In genomic region chr19:55463670-55464069, GRCm38 (mm10) we compare ENCODE assay signal across 18 mouse cellular contexts.
A peak's percentile ranks its signal among the peaks of the same experiment; 100 is the strongest.
DNase-seq lines count a peak whose midpoint lies in the region; ATAC-seq and TF ChIP-seq lines count a peak whose summit lies in the region.
"Had no signal": no experiment of that assay in that cellular context is flagged by ENCODE, and none has a peak within 500 bp of the region (broad histone marks: within the 10 kb centered on the region; RNA-seq: fewer than 3 reads in every experiment).

No protein-coding gene starts in this region.

- TF ChIP-seq EP300 in liver, postnatal 0 days (IDR thresholded peaks at IDR 0.05; ENCODE audit: low read depth) = no peak

- peak; percentile 18 for DNase-seq in kidney, adult 9 months
- DNase-seq in kidney, postnatal 10 days = no peak
- DNase-seq in liver, postnatal 0 days = peak; percentile 65
- peak; percentile 21 for DNase-seq in urinary bladder, postnatal 14 days (ENCODE audit: low spot score)
- DNase-seq in urinary bladder, postnatal 4 days (ENCODE audit: low spot score in 2 of 2) = no peak
- DNase-seq in frontal cortex, postnatal 25 days (ENCODE audit: low spot score in 2 of 2) = no peak
- DNase-seq: adrenal gland, adult 8-10 months; adrenal gland, postnatal 36 days; cerebellum, adult 2 months; cerebellum, postnatal 10 days; gastrocnemius, postnatal 10 days; heart, postnatal 36 days had no signal

- H3K36me3 ChIP-seq in liver, postnatal 0 days (replicated peaks; ENCODE audit: insufficient read depth, low read length) = no peaks in the 10 kb centered on the region
- no peaks in the 10 kb centered on the region for H3K36me3 ChIP-seq in liver, embryonic 12.5 days
- H3K36me3 ChIP-seq: embryonic facial prominence, embryonic 10.5 days; forebrain, embryonic 15.5 days; heart, embryonic 13.5 days; hindbrain, embryonic 15.5 days had no signal

- WGBS in liver, postnatal 0 days (ENCODE audit: insufficient replicate concordance) = 67% methylated on average over 4 of the region's 4 CpGs
- 76% methylated on average over 4 of the region's 4 CpGs for WGBS in liver, embryonic 12.5 days (ENCODE audit: insufficient replicate concordance)

- no peak overlapping the region for H3K9ac ChIP-seq in liver, postnatal 0 days (replicated peaks)
- H3K9ac ChIP-seq in liver, embryonic 12.5 days = no peak overlapping the region
- H3K9ac ChIP-seq: forebrain, embryonic 15.5 days; heart, embryonic 13.5 days; hindbrain, embryonic 15.5 days had no signal

- no peaks in the 10 kb centered on the region for H3K9me3 ChIP-seq in liver, postnatal 0 days (ENCODE audit: low read length)
- H3K9me3 ChIP-seq in liver, embryonic 12.5 days (replicated peaks) = no peaks in the 10 kb centered on the region
- H3K9me3 ChIP-seq: embryonic facial prominence, embryonic 10.5 days; forebrain, embryonic 15.5 days; G1E; heart, embryonic 13.5 days; hindbrain, embryonic 15.5 days had no signal

- no peak for TF ChIP-seq CTCF in liver, postnatal 0 days (IDR thresholded peaks at IDR 0.05; ENCODE audit: low read depth)

- no peak overlapping the region for H3K4me2 ChIP-seq in liver, postnatal 0 days (ENCODE audit: low read depth, low read length)
- no peak overlapping the region for H3K4me2 ChIP-seq in liver, embryonic 12.5 days
- H3K4me2 ChIP-seq: forebrain, embryonic 15.5 days; heart, embryonic 13.5 days; hindbrain, embryonic 15.5 days had no signal

- no peaks in the 10 kb centered on the region for H3K4me1 ChIP-seq in liver, postnatal 0 days (ENCODE audit: insufficient read depth)
- H3K4me1 ChIP-seq in liver, embryonic 12.5 days = no peaks in the 10 kb centered on the region
- H3K4me1 ChIP-seq: forebrain, embryonic 15.5 days; heart, embryonic 13.5 days; hindbrain, embryonic 15.5 days had no signal

- H3K27me3 ChIP-seq in liver, postnatal 0 days (ENCODE audit: insufficient read depth, low read length) = no peaks in the 10 kb centered on the region
- H3K27me3 ChIP-seq in liver, embryonic 12.5 days (replicated peaks) = no peaks in the 10 kb centered on the region
- H3K27me3 ChIP-seq: forebrain, embryonic 15.5 days; heart, embryonic 13.5 days; hindbrain, embryonic 15.5 days had no signal

- H3K4me3 ChIP-seq in liver, postnatal 0 days (ENCODE audit: low read depth, low read length) = no peak overlapping the region
- H3K4me3 ChIP-seq in liver, embryonic 12.5 days = no peak overlapping the region
- H3K4me3 ChIP-seq: embryonic facial prominence, embryonic 10.5 days; forebrain, embryonic 15.5 days; heart, embryonic 13.5 days; hindbrain, embryonic 15.5 days had no signal

- no peak overlapping the region for H3K27ac ChIP-seq in liver, postnatal 0 days (ENCODE audit: low read depth)
- no peak overlapping the region for H3K27ac ChIP-seq in liver, embryonic 12.5 days
- H3K27ac ChIP-seq: forebrain, embryonic 15.5 days; heart, embryonic 13.5 days; hindbrain, embryonic 15.5 days had no signal

- ATAC-seq in liver, postnatal 0 days = peak; percentile 97
- ATAC-seq in liver, embryonic 12.5 days = no peak
- ATAC-seq: forebrain, embryonic 15.5 days had no signal

Comparison
In these comparisons a context has a peak if more than half of its experiments do, and no peak if none do; other contexts are left out.
1. DNase-seq: peak in kidney, adult 9 months (single experiment), liver, postnatal 0 days (single experiment) and urinary bladder, postnatal 14 days (single experiment); none in kidney, postnatal 10 days (single experiment), urinary bladder, postnatal 4 days (0 of 2) and frontal cortex, postnatal 25 days (0 of 2).